Mouse (Mus musculus) adrenal gland, postnatal 14 days (tissue): Measurements from ENCODE around the gene Hivep1. TPM values are rescaled to one million over a fixed set of nuclear protein-coding genes. Genes with fewer than 3 reads are reported as not detected.
A peak's percentile ranks its signal among the peaks of the same experiment; 100 is the strongest.

ENCODE experiments used
- DNase-seq: peaks from one replicate; pipeline ENCODE4 v3.0.0; 2021; ENCODE audit warnings: mixed read lengths
- long read RNA-seq, 2 experiments: library from polyadenylated mRNA; stranded (forward); transcript quantifications; one replicate each; pipeline ENCODE4 v2.0.0; 2021
- total RNA-seq: library from RNA; stranded (reverse); gene quantifications from 2 replicates; pipeline ENCODE4 v1.2.3, GENCODE M21; 2021

Gene Hivep1
- 27.1 and 29.1 TPM in 2 replicates for total RNA-seq
- long read RNA-seq, experiment 1, partial matches to known transcripts: 2 of 2 reads
- long read RNA-seq, experiment 1, other reads (novel, unspliced or antisense): 0 of 2 reads
- long read RNA-seq, experiment 2, partial matches to known transcripts: 1 of 1 reads
- long read RNA-seq, experiment 2, other reads (novel, unspliced or antisense): 0 of 1 reads

DNA sequence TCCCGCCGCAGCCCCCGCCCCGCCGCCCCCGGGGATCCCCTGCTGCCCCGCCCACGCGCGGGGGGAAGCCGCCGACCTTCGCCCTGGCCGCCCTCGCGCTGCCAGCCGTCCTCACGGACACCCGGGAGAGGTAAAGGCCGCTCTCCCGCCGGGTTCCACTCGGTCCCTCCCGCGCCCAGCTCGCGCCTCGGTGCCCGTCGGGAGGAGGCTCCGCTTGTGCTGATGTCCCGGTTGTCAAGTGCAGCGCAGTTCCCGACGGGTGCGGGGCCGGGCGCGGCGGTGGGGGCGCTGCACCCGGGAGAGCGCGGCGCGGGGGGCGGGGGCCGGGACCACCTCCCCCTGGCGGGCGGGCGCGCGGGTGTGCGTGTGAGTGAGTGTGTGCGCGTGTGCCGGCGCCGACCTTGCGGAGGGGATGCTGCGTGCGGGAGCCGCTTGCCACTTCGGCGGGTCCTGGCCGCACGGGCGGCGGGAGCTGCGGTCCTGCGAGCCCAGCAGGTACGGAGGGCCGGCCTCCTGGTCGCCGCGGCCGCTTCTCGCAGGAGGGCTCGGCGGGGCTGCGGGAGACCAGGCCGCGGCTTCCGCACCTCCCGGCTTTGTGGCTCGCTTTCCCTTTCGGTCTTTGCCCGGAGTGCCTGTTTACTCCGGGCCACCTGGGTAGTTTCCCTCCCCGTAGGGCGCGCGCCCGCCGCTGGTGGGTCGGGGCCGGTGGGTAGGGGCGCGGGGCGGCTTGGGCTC lies at the start of gene Hivep1:
Gene Hivep1, plus strand, starts transcription at position 61 of the 735 bp plus-strand sequence.
- peak; percentile 89 for DNase-seq

DNA sequence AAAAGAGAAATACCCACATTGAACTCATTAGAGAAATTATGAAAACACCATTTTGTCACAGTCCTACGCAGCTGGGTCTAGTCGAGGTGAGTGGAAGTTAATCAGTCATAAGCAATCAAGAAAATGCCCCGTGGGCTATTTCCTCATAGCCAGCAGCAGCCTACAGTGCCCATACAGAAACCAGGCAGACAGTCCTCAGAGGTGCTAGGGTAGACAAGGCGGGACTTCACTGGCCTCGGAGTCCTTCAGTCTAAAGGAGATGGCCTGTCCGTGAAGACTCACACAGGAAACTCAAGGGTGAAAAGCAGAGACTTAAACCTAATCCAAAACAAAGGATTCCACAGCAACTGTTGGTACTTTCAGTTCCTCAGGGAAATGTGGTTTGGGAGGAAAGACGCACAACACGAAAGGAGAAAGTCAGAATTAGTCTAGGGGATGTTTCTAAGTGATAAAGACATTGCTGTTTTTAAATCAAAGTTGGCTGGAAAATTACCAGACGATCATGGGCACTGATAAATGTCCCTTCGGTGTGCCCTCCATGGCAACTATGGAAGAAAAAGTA lies 36.3 kb upstream of the Hivep1 start:
- no peak for DNase-seq

DNA sequence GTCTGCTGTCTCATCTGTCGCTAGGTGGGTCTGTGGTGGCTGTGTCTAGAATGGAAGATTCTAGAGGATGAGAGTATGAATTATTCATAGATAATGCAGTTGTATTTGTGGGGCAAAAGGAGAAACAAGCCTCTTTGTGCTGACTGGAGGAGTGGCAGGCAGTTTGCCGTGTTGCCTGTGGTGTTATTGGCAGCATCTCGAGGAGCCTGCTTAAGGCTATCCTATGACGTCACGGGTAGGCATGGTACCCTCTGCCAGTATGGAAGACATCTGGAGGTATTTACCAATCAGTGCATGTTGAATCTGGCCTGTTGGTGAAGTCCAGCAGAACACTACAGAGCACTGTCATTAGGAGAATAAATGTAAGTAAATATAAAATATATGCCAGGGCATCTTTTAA lies 35.6 kb upstream of the Hivep1 start:
- no peak for DNase-seq

- DNase-seq: no peak
Observed at GRCm38 (mm10) chr13:42018356-42018755, 33.5 kb upstream of the Hivep1 start.

DNA sequence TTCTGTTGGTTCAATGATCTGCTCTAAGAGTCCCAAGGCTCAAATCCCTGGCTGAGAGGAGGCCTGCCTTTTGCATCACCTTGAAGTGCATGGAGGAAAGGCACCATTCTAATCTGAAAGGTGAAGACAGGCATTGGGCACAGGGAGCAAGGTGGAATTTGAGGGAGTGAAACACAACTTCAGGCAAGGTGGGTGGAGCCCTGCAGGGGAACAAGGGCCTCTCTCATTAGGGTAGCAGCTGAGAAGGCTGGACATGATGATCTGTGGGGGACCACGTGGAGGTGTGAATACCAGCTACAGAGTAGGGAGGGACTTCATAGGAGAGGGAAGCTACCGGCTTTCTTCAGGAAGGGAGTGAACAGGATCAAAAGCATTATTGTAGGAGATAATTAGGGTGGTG lies 10.6 kb upstream of the Hivep1 start:
- no peak for DNase-seq

DNA sequence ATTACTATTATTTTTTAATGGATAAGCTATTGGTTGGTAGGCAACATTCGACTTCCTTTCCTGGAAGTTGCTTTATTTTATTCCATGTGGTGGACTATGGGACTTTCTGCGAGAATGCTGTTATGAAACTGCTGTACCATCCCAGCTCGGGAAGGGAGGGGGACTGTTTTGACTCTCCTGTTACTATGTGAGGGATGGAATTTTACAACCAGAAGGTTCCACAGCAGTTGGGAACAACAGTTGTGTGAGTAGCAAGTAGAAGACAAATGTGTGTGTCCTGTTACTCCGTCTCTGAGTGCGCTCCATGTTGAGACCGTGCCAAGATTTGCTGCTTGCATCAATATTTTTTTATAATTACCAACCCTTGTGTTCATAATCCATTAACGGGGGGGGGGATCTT lies 8.4 kb upstream of the Hivep1 start:
- no peak for DNase-seq

GRCm38 (mm10) chr13:42048991-42049773 lies 2.6 kb upstream of the Hivep1 start:
- DNase-seq: peak; percentile 91

- DNase-seq: no peak
Observed at GRCm38 (mm10) chr13:42049774-42050125, 2.1 kb upstream of the Hivep1 start.

DNA sequence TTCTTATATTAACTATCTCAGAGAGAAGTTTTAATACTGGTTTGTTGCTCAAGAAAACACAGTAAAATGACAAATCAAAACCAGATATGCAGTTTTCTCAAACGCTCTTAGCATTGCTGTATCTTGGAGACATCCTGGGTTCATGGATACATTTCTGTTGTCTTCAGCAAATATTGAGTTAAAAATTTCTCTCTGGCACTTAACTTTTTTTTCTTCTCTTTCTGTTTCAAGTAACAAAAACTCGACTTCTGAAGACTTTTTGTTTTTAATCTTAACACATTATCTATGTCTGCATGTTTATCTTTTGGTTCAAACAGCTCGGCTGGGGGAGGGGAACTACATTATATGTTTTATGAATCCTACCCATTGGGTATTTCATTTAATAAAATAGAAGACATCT lies 1.7 kb upstream of the Hivep1 start:
- no peak for DNase-seq

DNA sequence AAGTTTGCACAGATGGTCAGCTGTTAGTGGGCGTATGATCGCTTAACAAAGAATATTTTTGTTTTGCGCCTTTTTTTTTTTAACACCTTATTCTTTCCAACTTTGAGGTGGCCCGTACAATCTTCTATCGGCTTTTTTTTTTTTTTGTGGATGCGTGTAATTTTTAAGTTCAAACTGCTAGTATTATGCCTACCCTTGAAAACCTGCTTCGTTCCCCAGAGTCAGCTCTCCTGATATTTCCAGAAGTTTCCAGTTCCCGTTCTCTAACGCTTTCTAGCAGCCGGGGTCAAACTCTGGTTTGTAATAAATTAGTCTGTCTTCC lies 980 bp upstream of the Hivep1 start:
- no peak for DNase-seq

DNA sequence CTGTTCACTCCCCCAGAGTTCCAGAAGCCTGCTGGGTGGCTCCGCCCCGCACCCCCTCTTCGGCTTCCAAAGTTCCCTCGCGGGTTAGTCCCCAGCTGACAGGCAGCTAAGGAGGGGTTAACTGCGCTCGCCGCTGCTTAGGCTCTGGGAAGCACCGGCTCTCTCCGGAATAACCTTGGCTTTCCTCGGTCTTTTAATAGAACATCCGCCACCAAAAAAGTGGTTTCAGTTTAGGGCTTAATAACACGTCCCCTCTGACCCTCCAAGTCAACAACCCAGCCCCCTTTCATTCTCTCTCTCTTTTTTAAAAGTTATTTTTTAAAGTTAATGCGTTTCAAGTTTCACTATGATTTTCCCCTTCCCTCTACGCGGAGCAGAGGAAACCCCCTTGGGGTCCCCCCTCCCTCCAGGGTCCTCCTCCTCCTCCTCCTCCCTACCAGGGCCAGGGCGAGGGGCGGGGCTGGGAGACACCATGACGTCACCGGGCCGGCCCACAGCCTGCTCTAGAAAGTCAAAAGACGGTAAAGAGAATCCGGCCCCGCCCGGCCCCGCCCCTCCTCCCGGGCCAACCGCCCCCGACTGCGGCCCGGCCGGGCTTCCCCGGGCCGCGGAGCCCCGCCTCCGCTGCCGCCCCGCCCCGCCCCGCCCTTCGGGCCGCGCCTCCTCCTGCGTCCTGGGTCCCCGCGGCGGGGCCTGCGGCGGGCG lies 467 bp upstream of the Hivep1 start:
- DNase-seq: peak; percentile 100

DNA sequence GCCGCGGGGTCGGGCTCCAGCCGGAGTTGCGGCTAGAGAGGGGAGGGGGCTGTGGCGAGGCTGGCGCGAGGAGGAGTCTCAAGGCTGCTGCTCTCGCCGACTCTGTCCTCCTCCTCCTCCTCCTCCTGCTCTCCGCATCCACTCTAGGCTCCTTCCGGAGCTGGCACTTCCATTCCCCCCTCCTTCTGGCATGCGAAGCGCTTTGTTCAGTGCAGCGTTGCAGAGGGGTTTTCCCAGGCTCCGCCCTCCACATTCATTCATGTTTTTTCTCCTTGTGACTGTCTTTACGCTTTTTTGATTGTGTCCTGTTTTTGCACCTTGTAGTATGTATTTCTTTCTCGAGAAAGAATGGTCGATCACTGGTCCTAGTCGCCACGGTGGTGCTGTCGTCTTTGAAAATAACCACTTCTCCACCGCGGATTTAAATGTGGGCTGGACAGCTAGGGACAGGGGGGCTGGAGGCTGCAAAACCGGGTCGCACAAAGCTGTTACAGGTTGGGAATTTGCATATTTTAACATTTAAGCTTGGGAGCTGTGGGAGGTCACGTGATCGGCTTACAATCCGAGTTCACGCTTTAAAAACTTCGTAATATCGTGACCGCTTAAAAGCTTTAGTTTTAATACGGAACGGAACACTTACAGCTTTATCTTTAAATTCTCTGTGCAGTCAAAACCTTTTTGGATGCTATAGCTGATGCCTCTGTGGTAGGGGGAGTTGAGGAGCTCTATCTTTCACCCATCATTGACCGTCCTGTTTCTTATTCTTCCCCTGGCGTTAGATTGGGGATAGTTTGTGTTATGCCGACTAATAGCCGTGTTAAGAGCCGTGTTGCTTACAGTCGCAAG lies 1.1 kb downstream of the Hivep1 start:
- peak; percentile 86 for DNase-seq

DNA sequence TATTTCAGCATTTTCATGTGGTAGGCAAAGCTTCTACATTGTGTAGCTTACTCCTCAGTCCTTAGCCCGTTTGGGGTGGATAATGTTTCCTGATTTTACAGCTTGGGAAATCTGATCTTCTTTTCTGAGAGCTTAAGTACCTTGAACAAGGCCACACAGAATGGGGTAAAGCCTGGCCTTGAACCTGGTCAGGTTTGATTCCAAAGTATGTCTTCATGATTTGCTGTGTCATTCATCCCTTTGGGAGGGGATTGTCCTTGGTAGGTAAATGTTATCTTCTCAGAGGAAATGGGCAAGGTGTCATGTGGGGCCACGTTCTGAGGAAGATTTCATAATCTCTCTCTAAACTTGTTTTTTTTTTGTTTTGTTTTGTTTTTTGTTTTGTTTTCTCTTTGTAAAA lies 1.8 kb downstream of the Hivep1 start:
- no peak for DNase-seq

- DNase-seq: no peak
Observed at GRCm38 (mm10) chr13:42054138-42054537, 2.3 kb downstream of the Hivep1 start.

DNA sequence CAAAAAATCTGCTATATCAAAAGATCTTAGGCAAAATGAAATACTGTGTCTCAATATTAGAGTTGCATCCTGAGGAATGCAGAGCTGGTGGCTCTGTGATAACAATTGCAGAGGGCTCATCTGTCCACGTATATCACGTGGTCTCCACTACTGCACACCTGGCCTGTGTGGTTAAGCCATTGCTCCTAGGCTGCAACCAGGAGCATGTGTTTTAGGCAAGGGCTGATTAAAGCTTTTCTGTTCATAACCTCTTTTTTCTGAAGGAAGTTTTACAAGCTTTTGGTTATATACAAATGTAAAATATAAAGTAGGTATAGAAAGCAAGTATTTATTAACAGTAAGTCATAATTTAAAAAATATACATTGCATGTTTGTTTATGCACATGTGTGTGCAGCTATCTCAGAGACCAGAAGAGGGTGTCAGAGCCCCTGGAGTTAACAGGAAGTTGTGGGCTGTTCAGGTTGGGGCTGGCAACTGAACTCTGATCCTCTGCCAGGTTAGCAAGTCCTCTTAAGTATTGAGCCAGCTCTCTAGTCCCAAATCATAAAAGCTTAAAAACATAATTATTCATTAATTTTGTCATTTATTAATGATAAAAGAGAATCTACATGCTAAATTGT lies 5.0 kb downstream of the Hivep1 start:
- DNase-seq: no peak

DNA sequence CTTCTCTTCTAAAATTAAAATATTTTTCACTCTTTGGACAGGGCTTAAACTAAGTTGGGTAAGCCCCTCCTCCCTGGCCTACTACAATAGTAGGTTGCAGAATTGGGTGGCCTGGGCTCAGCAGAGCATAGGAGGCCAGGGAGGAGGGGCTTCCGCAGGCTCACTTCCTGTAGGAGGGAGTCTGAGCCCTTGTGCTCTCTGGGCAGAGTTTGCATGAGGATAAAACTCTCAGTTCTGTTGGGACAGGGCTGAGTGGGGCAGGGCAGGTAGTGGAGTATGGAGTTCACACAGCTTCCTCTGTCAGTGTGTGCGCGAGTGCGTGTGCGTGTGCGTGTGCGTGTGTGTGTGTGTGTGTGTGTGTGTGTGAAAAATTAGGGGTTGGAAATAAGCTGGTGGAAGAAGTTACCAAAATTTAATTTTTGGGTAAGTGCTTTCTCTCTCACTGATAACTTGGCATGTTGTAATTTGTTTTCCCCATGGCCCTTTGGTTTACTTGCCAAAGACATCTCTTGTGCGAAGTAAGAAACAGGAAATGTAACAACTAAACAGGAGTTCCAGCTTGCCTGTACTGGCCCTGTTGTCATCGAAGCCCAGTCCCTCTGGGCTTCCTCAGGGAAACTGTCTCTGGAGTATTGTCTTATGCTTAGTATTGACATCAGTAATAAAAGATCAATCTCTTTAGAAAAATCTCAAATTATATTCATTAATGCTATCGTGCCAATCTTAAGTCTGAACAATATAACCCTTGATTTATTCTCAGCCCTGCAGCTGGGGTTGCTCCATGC lies 9.2 kb downstream of the Hivep1 start:
- DNase-seq: no peak

- DNase-seq: no peak
Observed at GRCm38 (mm10) chr13:42064257-42064656, 12.4 kb downstream of the Hivep1 start.

GRCm38 (mm10) chr13:42070236-42070635 lies 18.4 kb downstream of the Hivep1 start:
- no peak for DNase-seq

DNA sequence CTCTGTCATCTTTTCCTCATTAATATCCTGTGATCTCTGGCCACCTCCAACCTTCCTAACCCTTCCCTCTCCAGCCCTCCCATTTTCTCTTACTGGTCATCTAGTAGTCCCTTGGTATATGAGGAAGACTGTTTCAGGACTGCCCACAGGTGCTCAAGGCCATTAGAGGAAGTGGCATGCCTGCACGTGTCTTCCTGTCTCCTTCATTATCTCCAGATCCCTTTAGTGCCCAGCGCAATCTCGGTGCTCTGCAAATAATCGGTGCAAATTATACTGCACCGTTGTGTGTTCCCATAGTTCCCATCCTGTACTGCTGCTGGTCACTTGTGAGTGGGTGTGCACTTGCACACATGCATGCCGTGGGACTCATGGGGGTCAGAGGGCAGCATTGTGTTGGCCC lies 19.2 kb downstream of the Hivep1 start:
- DNase-seq: no peak

- no peak for DNase-seq
Observed at GRCm38 (mm10) chr13:42073285-42073684, 21.5 kb downstream of the Hivep1 start.
